Mouse (Mus musculus) CH12.LX (cell line): ENCODE measurements around the gene Slc25a48. TPM values are rescaled to one million over a fixed set of nuclear protein-coding genes. Genes with fewer than 3 reads are reported as not detected.
A peak's percentile ranks its signal among the peaks of the same experiment; 100 is the strongest.

Source experiments
- DNase-seq: peaks from one replicate; pipeline ENCODE4 v3.0.0-alpha.2; 2013; ENCODE audit errors: extremely low read depth
- H3K27ac ChIP-seq: 2 replicates; pipeline ENCODE4 v1.5.1; 2012; ENCODE audit warnings: low read depth, mild to moderate bottlenecking, control low read depth, moderate library complexity; ENCODE audit not compliant: insufficient read depth
- H3K27me3 ChIP-seq: replicated peaks from 2 replicates; pipeline ENCODE3; 2012; ENCODE audit warnings: inconsistent platforms
- H3K36me3 ChIP-seq, 2 experiments: replicated peaks in 1 of 2; 2 replicates each; pipeline versions ENCODE3 to v1.6.1; 2012; ENCODE audit warnings: inconsistent platforms in 1 of 2, low read length in 1 of 2, mild to moderate bottlenecking in 1 of 2, mixed read lengths in 1 of 2, moderate library complexity in 1 of 2; ENCODE audit not compliant: control insufficient read depth in 1 of 2, insufficient read depth in 1 of 2
- H3K4me1 ChIP-seq, 2 experiments: 2 replicates each; pipeline ENCODE4 v1.6.1; 2012; ENCODE audit warnings: inconsistent platforms in 1 of 2, moderate library complexity in 1 of 2; ENCODE audit not compliant: insufficient read depth in 2 of 2, control insufficient read depth in 1 of 2
- H3K4me2 ChIP-seq: 2 replicates; pipeline ENCODE4 v1.6.1; 2012; ENCODE audit warnings: low read depth, mild to moderate bottlenecking, control low read depth; ENCODE audit not compliant: poor library complexity, insufficient read depth, severe bottlenecking
- H3K4me3 ChIP-seq, 3 experiments: fragments of 150-350 bp in 1 of 3; sonication (generic) in 1 of 3; replicated peaks in 1 of 3; 2 replicates each; pipeline versions ENCODE3 to v1.5.1; 2011 to 2012; ENCODE audit warnings: low read depth in 2 of 3, low read length in 2 of 3, mild to moderate bottlenecking in 2 of 3, moderate library complexity in 2 of 3, control low read depth in 1 of 3, improper control_type of control experiment in 1 of 3, inconsistent platforms in 1 of 3, mixed read lengths in 1 of 3; ENCODE audit not compliant: poor library complexity in 1 of 3
- H3K79me2 ChIP-seq: replicated peaks from 2 replicates; pipeline ENCODE4 v1.6.1; 2012; ENCODE audit warnings: mild to moderate bottlenecking, moderate library complexity; ENCODE audit not compliant: control insufficient read depth, poor library complexity, insufficient read depth, severe bottlenecking; ENCODE audit errors: extremely low read depth
- H3K9ac ChIP-seq: 2 replicates; pipeline ENCODE4 v1.6.1; 2012; ENCODE audit warnings: low read depth, mild to moderate bottlenecking, control low read depth, moderate library complexity; ENCODE audit not compliant: insufficient read depth
- H3K9me3 ChIP-seq: replicated peaks from 2 replicates; pipeline ENCODE3; 2012; ENCODE audit warnings: low read length, inconsistent platforms, mixed read lengths
- CHD2 ChIP-seq: IDR thresholded peaks from 2 replicates; pipeline ENCODE4 v1.6.1; 2011; ENCODE audit warnings: low read length, improper control_type of control experiment
- CTCF ChIP-seq, 2 experiments: IDR thresholded peaks in 1 of 2; conservative IDR thresholded peaks in 1 of 2; 2 replicates each; pipeline ENCODE4 v1.5.1; 2011 to 2012; ENCODE audit warnings: low read depth in 2 of 2, low read length in 2 of 2, improper control_type of control experiment in 1 of 2, inconsistent platforms in 1 of 2, mild to moderate bottlenecking in 1 of 2, moderate library complexity in 1 of 2
- GABPA ChIP-seq: IDR thresholded peaks from 2 replicates; pipeline ENCODE4 v1.6.1; 2012; ENCODE audit warnings: low read depth, low read length, improper control_type of control experiment, inconsistent platforms; ENCODE audit not compliant: insufficient replicate concordance
- MEF2A ChIP-seq: IDR thresholded peaks from 2 replicates; pipeline ENCODE4 v1.6.1; 2014; ENCODE audit warnings: low read depth, mild to moderate bottlenecking, inconsistent platforms, low read length, improper control_type of control experiment, borderline replicate concordance
- PAX5 ChIP-seq: IDR thresholded peaks from 2 replicates; pipeline ENCODE4 v1.6.1; 2012; ENCODE audit warnings: low read length, inconsistent platforms, mixed read lengths
- RAD21 ChIP-seq: IDR thresholded peaks from 2 replicates; pipeline ENCODE4 v1.6.1; 2011; ENCODE audit warnings: low read depth, mild to moderate bottlenecking, low read length, improper control_type of control experiment, moderate library complexity
- SMC3 ChIP-seq: IDR thresholded peaks from 2 replicates; pipeline ENCODE4 v1.6.1; 2011; ENCODE audit warnings: low read depth, low read length, improper control_type of control experiment
- USF1 ChIP-seq: IDR thresholded peaks from 2 replicates; pipeline ENCODE4 v1.6.1; 2014; ENCODE audit warnings: low read depth, mild to moderate bottlenecking, inconsistent platforms, low read length, improper control_type of control experiment
- dilution Hi-C: fragments of 300-500 bp; cut with MboI; formaldehyde crosslinking; loops from 2 replicates; pipeline ENCODE4 v1.14.3; 2020; ENCODE audit warnings: low sequenced_read_pairs; ENCODE audit not compliant: extremely low pct_unique_long_range_greater_than_20kb, extremely low pct_ligation_motif_present
- in situ Hi-C: fragments of 300-500 bp; cut with MboI; formaldehyde crosslinking; loops from 3 replicates; pipeline ENCODE4 v1.14.3; 2019; ENCODE audit warnings: low sequenced_read_pairs, low pct_ligation_motif_present, low pct_unique_long_range_greater_than_20kb, mixed read lengths
- polyA plus RNA-seq: library from polyadenylated mRNA; unstranded; fragments of >175 nt; gene quantifications from 2 replicates; pipeline ENCODE4 v1.2.1, GENCODE M21; 2012; ENCODE audit warnings: low read depth; ENCODE audit not compliant: insufficient read length
- total RNA-seq, 2 experiments: library from RNA; depleted of rRNA; stranded (reverse); fragments of 300-350 nt in 1 of 2; fragments of >200 nt in 1 of 2; gene quantifications; 2 replicates each; pipeline ENCODE4 v1.2.3; 2012 to 2014

Slc25a48 gene
- total and polyA plus RNA-seq, 3 experiments = not detected

GRCm38 (mm10) chr13:56433466-56433865, 4.7 kb upstream of the Slc25a48 start:
- Histone ChIP-seq H3K27me3 (peaks cover 71% of the 10 kb centered on the region), H3K36me3 (no peaks in the 10 kb centered on the region), H3K4me3 (no peak overlapping the region), H3K4me2 (no peak overlapping the region), H3K4me1 (peaks cover 0 to 9% of the 10 kb centered on the region in 2 experiments; a peak in 3 of 4 replicates), H3K9ac (no peak overlapping the region), H3K27ac (no peak overlapping the region), H3K9me3 (no peaks in the 10 kb centered on the region), H3K79me2 (no peaks in the 10 kb centered on the region)
- TF ChIP-seq MEF2A (no peak), CTCF (conservative IDR thresholded peaks at IDR 0.05 in 1 of 2, IDR thresholded peaks at IDR 0.05 in 1 of 2; ENCODE audit: low read depth in 2 of 2, low read length in 2 of 2) (peak; percentile 59 to 72), SMC3 (peak; percentile 51), RAD21 (peak; percentile 56), CHD2 (no peak)
- DNase-seq = peak; percentile 35
- in situ Hi-C loops (loop anchor here (5.0 kb wide), 2 partner anchors 151 to 236 kb away; no protein-coding TSS in a partner anchor), dilution Hi-C loops (no loop called here)

GRCm38 (mm10) chr13:56434311-56434751, 3.8 kb upstream of the Slc25a48 start:
- H3K9me3 ChIP-seq = no peaks in the 10 kb centered on the region
- no peak overlapping the region for H3K27ac ChIP-seq
- in situ Hi-C loops (loop anchor here (5.0 kb wide), 2 partner anchors 152 to 237 kb away; no protein-coding TSS in a partner anchor), dilution Hi-C loops (no loop called here)
- no peak overlapping the region for H3K4me2 ChIP-seq
- no peaks in the 10 kb centered on the region for H3K79me2 ChIP-seq
- H3K4me1 ChIP-seq = peaks cover 0 to 9% of the 10 kb centered on the region in 2 experiments; a peak in 3 of 4 replicates
- H3K36me3 ChIP-seq = no peaks in the 10 kb centered on the region
- H3K4me3 ChIP-seq = no peak overlapping the region
- peaks cover 73% of the 10 kb centered on the region for H3K27me3 ChIP-seq
- no peak overlapping the region for H3K9ac ChIP-seq
- TF ChIP-seq PAX5 (no peak), GABPA (no peak), USF1 (no peak), RAD21 (no peak)
- TF ChIP-seq, all 38 proteins: peak for 0
- no peak for DNase-seq

- dilution Hi-C loops = no loop called here
- H3K27ac ChIP-seq = no peak overlapping the region
- H3K36me3 ChIP-seq = no peaks in the 10 kb centered on the region
- DNase-seq = no peak
- no peaks in the 10 kb centered on the region for H3K9me3 ChIP-seq
- H3K4me2 ChIP-seq = no peak overlapping the region
- no peak overlapping the region for H3K4me3 ChIP-seq
- peaks cover 74% of the 10 kb centered on the region for H3K27me3 ChIP-seq
- no peak overlapping the region for H3K9ac ChIP-seq
- in situ Hi-C loops = no loop called here
- TF ChIP-seq CHD2 (no peak), USF1 (no peak), CTCF (conservative IDR thresholded peaks at IDR 0.05 in 1 of 2, IDR thresholded peaks at IDR 0.05 in 1 of 2; ENCODE audit: low read depth in 2 of 2, low read length in 2 of 2) (peak in 1 of 2 experiments; percentile 43; a peak in 2 of 4 replicates)
- peaks cover 0 to under 1% of the 10 kb centered on the region in 2 experiments; a peak in 2 of 4 replicates for H3K4me1 ChIP-seq
- H3K79me2 ChIP-seq = no peaks in the 10 kb centered on the region
Observed at GRCm38 (mm10) chr13:56435615-56436287, 2.4 kb upstream of the Slc25a48 start.
